8 mouse cellular contexts compared by ENCODE assay signal in the genomic region with DNA sequence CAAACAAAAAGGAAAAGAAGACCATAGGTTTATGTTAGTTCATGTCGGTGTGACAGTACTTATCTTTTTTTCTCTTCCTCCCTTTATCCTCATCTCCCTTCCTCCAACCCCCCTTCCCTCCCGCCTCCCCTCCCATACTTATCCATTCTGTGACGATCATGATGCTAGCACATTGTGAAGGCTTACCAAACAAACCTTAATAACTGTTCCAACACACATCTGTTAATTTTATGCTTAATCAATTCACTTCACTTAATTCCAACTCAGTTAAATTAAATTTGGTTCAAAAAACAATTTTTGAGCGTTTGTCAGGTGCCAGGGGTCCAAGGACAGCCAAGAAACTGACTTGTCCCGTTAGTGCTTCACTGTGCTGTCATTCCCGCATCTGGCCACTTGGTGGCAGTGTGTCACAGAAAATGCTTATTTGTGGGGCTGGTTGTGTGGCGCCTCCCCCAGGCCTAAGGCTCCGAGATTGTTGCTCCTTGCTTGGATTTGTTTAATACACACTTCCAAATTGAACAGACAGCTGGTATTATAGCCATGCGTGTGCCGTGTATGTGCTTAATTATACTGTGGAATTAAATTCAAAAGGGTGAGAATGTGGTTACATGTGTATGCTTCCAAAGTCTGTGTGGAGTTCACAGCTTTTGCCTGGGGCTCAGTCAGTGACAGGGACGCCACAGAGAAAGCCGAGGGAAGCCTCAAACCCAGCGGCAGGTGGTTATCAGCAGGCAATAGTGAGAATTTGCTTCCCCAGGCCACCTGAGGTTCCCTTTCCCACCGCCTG.
DNase-seq lines count a peak whose midpoint lies in the region; ATAC-seq and TF ChIP-seq lines count a peak whose summit lies in the region.

No protein-coding gene starts in this region.

- DNase-seq in A20 (ENCODE audit: low read depth, low spot score), result peak; percentile 84
- DNase-seq in heart, adult 9 months (ENCODE audit: low spot score in 2 of 2), result peak; percentile 68 to 86
- peak; percentile 83 for DNase-seq in kidney, adult 9 months
- peak; percentile 61 to 79 for DNase-seq in spleen, adult 2 months (ENCODE audit: low read depth in 1 of 2, low spot score in 2 of 2)

- H3K4me1 ChIP-seq in bone marrow, adult 2 months (ENCODE audit: control insufficient read depth, insufficient read depth, low read length), result no peaks in the 10 kb centered on the region
- H3K4me1 ChIP-seq in embryonic facial prominence, embryonic 15.5 days, result peaks cover 14% of the 10 kb centered on the region; the same call in 1 of the 2 replicates
- H3K4me1 ChIP-seq in limb, embryonic 13.5 days, result peaks cover 14% of the 10 kb centered on the region
- H3K4me1 ChIP-seq in midbrain, embryonic 16.5 days (ENCODE audit: control insufficient read depth, insufficient read depth, low read length), result peaks cover 16% of the 10 kb centered on the region
- H3K4me1 ChIP-seq in spleen, adult 2 months (ENCODE audit: control insufficient read depth, insufficient read depth, insufficient read length), result no peaks in the 10 kb centered on the region; the same call in 1 of the 2 replicates

- ATAC-seq in embryonic facial prominence, embryonic 15.5 days (ENCODE audit: insufficient number of reproducible peaks, low FRiP score, low TSS enrichment, low read depth), result peak; percentile 31; the same call in 1 of the 2 replicates
- peak; percentile 41; the same call in 1 of the 2 replicates for ATAC-seq in limb, embryonic 13.5 days (ENCODE audit: low FRiP score, low read depth)
- ATAC-seq in midbrain, embryonic 16.5 days, result peak; percentile 84

- 14% methylated on average over 14 of the region's 14 CpGs for WGBS in bone marrow, adult 2 months
- 8% methylated on average over 14 of the region's 14 CpGs for WGBS in embryonic facial prominence, embryonic 15.5 days
- 14% methylated on average over 14 of the region's 14 CpGs for WGBS in limb, embryonic 13.5 days
- WGBS in midbrain, embryonic 16.5 days, result 9% methylated on average over 14 of the region's 14 CpGs
- 16% methylated on average over 14 of the region's 14 CpGs for WGBS in spleen, adult 2 months

- H3K27ac ChIP-seq in bone marrow, adult 2 months (ENCODE audit: control insufficient read depth, insufficient read depth, low read depth, low read length, poor library complexity), result no peak overlapping the region
- no peak overlapping the region for H3K27ac ChIP-seq in embryonic facial prominence, embryonic 15.5 days (replicated peaks)
- no peak overlapping the region for H3K27ac ChIP-seq in limb, embryonic 13.5 days
- peak overlapping the region; percentile 62 for H3K27ac ChIP-seq in midbrain, embryonic 16.5 days (ENCODE audit: low read length)
- H3K27ac ChIP-seq in spleen, adult 2 months (ENCODE audit: insufficient read depth, low read length), result no peak overlapping the region

- H3K9me3 ChIP-seq in embryonic facial prominence, embryonic 15.5 days (replicated peaks), result no peaks in the 10 kb centered on the region
- no peaks in the 10 kb centered on the region for H3K9me3 ChIP-seq in limb, embryonic 13.5 days
- H3K9me3 ChIP-seq in midbrain, embryonic 16.5 days (replicated peaks; ENCODE audit: control insufficient read depth, low read length, poor library complexity, severe bottlenecking), result no peaks in the 10 kb centered on the region

- peak overlapping the region; percentile 10 for H3K4me3 ChIP-seq in bone marrow, adult 2 months (replicated peaks; ENCODE audit: control insufficient read depth, low read depth, low read length)
- no peak overlapping the region for H3K4me3 ChIP-seq in embryonic facial prominence, embryonic 15.5 days (replicated peaks)
- H3K4me3 ChIP-seq in limb, embryonic 13.5 days, result no peak overlapping the region
- no peak overlapping the region for H3K4me3 ChIP-seq in midbrain, embryonic 16.5 days (ENCODE audit: low read depth, low read length)
- peak overlapping the region; percentile 35; the same call in 1 of the 2 replicates for H3K4me3 ChIP-seq in spleen, adult 2 months (ENCODE audit: extremely low read depth, insufficient read depth, insufficient read length)

- TF ChIP-seq CTCF in bone marrow, adult 2 months (IDR thresholded peaks at IDR 0.05; ENCODE audit: control insufficient read depth, insufficient read depth, low read length), result peak; percentile 96
- TF ChIP-seq CTCF in spleen, adult 2 months (IDR thresholded peaks at IDR 0.05; ENCODE audit: extremely low read depth, insufficient read depth, insufficient read length, insufficient replicate concordance), result peak; percentile 90; the same call in 1 of the 2 replicates

- H3K4me2 ChIP-seq in embryonic facial prominence, embryonic 15.5 days (replicated peaks), result peak overlapping the region; percentile 34
- peak overlapping the region; percentile 36 for H3K4me2 ChIP-seq in limb, embryonic 13.5 days (replicated peaks)
- peak overlapping the region; percentile 33 for H3K4me2 ChIP-seq in midbrain, embryonic 16.5 days (ENCODE audit: low read length)

- no peaks in the 10 kb centered on the region for H3K27me3 ChIP-seq in embryonic facial prominence, embryonic 15.5 days
- no peaks in the 10 kb centered on the region for H3K27me3 ChIP-seq in limb, embryonic 13.5 days
- H3K27me3 ChIP-seq in midbrain, embryonic 16.5 days (ENCODE audit: control insufficient read depth, insufficient read depth, low read depth, low read length), result no peaks in the 10 kb centered on the region
- H3K27me3 ChIP-seq in spleen, adult 2 months (ENCODE audit: control insufficient read depth, insufficient read depth, low read length), result no peaks in the 10 kb centered on the region

- H3K36me3 ChIP-seq in embryonic facial prominence, embryonic 15.5 days, result no peaks in the 10 kb centered on the region
- H3K36me3 ChIP-seq in limb, embryonic 13.5 days, result no peaks in the 10 kb centered on the region
- H3K36me3 ChIP-seq in midbrain, embryonic 16.5 days (ENCODE audit: control insufficient read depth, insufficient read depth, low read length), result no peaks in the 10 kb centered on the region
- H3K36me3 ChIP-seq in spleen, adult 2 months (ENCODE audit: control insufficient read depth, insufficient read depth, low read length), result no peaks in the 10 kb centered on the region

- no peak for TF ChIP-seq POLR2A in bone marrow, adult 2 months (IDR thresholded peaks at IDR 0.05; ENCODE audit: borderline replicate concordance, control insufficient read depth, low read depth, low read length)
- no peak for TF ChIP-seq POLR2A in spleen, adult 2 months (IDR thresholded peaks at IDR 0.05; ENCODE audit: low read depth, low read length)

- H3K9ac ChIP-seq in embryonic facial prominence, embryonic 15.5 days, result no peak overlapping the region
- 0 out of 2 replicates have a peak overlapping the region, but pooled peaks have one; percentile 5 for H3K9ac ChIP-seq in limb, embryonic 13.5 days
- H3K9ac ChIP-seq in midbrain, embryonic 16.5 days (ENCODE audit: low read depth, low read length), result 0 out of 2 replicates have a peak overlapping the region, but pooled peaks have one; percentile 25

Comparison
In these comparisons a context has a peak if more than half of its experiments do, and no peak if none do; other contexts are left out.
1. H3K4me3 ChIP-seq: peak in bone marrow, adult 2 months (single experiment) and spleen, adult 2 months (single experiment); none in embryonic facial prominence, embryonic 15.5 days (single experiment), limb, embryonic 13.5 days (single experiment) and midbrain, embryonic 16.5 days (single experiment).
2. ATAC-seq: peak in every context shown above with its lines; median percentile 84 in midbrain, embryonic 16.5 days; 41 in limb, embryonic 13.5 days; 31 in embryonic facial prominence, embryonic 15.5 days.
3. Peak in every context shown above with its lines, with median percentiles within 50 percentile points of each other: DNase-seq and H3K4me2 ChIP-seq.